Mouse (Mus musculus) midbrain, postnatal 0 days (tissue): ENCODE data around the gene Nkap. TPM values are rescaled to one million over a fixed set of nuclear protein-coding genes. Genes with fewer than 3 reads are reported as not detected.
A peak's percentile ranks its signal among the peaks of the same experiment; 100 is the strongest.

ENCODE experiments used
- ATAC-seq: fragments of 200-750 bp; cut with Nextera tagmentation; 2 replicates; pipeline ENCODE4 v1.8.0; 2017; ENCODE audit warnings: moderate number of reproducible peaks, mild to moderate bottlenecking, moderate TSS enrichment, moderate library complexity; ENCODE audit not compliant: low FRiP score
- DNase-seq: peaks from one replicate; pipeline ENCODE4 v3.0.0-alpha.2; 2015; ENCODE audit warnings: low spot score
- H3K27ac ChIP-seq: fragments of 300-500 bp; sonication (generic); 2 replicates; pipeline ENCODE4 v1.5.1; 2014; ENCODE audit warnings: low read depth, mild to moderate bottlenecking, low read length, mixed read lengths
- H3K27me3 ChIP-seq: fragments of 300-500 bp; sonication (generic); 2 replicates; pipeline ENCODE4 v1.6.1; 2014; ENCODE audit warnings: low read length, control low read depth, mixed read lengths; ENCODE audit not compliant: insufficient read depth
- H3K36me3 ChIP-seq: fragments of 300-500 bp; sonication (generic); 2 replicates; pipeline ENCODE4 v1.6.1; 2014; ENCODE audit warnings: low read length, control low read depth, mixed read lengths; ENCODE audit not compliant: insufficient read depth
- H3K4me1 ChIP-seq: fragments of 300-500 bp; sonication (generic); 2 replicates; pipeline ENCODE4 v1.6.1; 2014; ENCODE audit warnings: mild to moderate bottlenecking, control low read depth, antibody characterized with exemption, low read length, mixed read lengths; ENCODE audit not compliant: insufficient read depth
- H3K4me2 ChIP-seq: fragments of 300-500 bp; sonication (generic); 2 replicates; pipeline ENCODE4 v1.6.1; 2014; ENCODE audit warnings: low read depth, mild to moderate bottlenecking, low read length, mixed read lengths; ENCODE audit not compliant: poor library complexity, severe bottlenecking
- H3K4me3 ChIP-seq: fragments of 300-500 bp; sonication (generic); 2 replicates; pipeline ENCODE4 v1.5.1; 2014; ENCODE audit warnings: low read depth, mild to moderate bottlenecking, low read length, moderate library complexity
- H3K9ac ChIP-seq: fragments of 300-500 bp; sonication (generic); replicated peaks from 2 replicates; pipeline ENCODE4 v1.6.1; 2014; ENCODE audit warnings: mild to moderate bottlenecking, low read length, moderate library complexity, mixed read lengths; ENCODE audit not compliant: poor library complexity, severe bottlenecking
- H3K9me3 ChIP-seq: fragments of 300-500 bp; sonication (generic); 2 replicates; pipeline ENCODE4 v1.6.1; 2016; ENCODE audit warnings: low read length, control low read depth
- CTCF ChIP-seq: IDR thresholded peaks from 2 replicates; pipeline ENCODE4 v1.5.1; 2016; ENCODE audit warnings: antibody characterized with exemption, mild to moderate bottlenecking
- WGBS: fragments of 180-500 bp; shearing (Covaris S2); extraction: QIAGEN DNeasy Blood & Tissue Kit; methylation state at CpG from one replicate; pipeline ENCODE4 v1.1.7; 2014; 5-methylcytosine and 5-hydroxymethylcytosine counted together
- polyA plus RNA-seq: library from polyadenylated mRNA; unstranded; fragments of >200 nt; fragmentation: Nextera tagmentation; extraction: Ambion mirVana; gene quantifications from 2 replicates; pipeline ENCODE4 v1.2.1, GENCODE M21; 2015
- total RNA-seq: library from RNA; depleted of rRNA; stranded (reverse); fragments of >200 nt; gene quantifications from 2 replicates; pipeline ENCODE4 v1.2.3, GENCODE M21; 2014; rRNA removed

The Nkap gene
- total and polyA plus RNA-seq, 2 experiments from 2014 or later = 28.2 to 31.8 TPM

DNA sequence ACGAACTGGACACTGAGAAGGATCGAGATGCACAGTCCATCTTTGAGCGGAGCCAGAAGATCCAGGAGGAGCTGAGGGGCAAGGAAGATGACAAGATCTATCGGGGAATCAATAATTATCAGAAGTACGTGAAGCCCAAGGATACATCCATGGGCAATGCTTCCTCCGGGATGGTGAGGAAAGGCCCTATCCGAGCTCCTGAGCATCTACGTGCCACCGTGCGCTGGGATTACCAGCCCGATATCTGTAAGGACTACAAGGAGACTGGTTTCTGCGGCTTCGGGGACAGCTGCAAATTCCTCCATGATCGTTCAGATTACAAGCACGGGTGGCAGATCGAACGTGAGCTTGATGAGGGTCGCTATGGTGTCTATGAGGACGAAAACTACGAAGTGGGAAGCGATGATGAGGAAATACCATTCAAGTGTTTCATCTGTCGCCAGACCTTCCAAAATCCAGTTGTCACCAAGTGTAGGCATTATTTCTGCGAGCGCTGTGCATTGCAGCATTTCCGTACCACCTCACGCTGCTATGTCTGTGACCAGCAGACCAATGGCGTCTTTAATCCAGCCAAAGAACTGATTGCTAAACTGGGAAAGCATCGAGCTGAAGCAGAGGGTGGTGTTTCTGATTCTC, 65.3 kb downstream of the Nkap start:
- peak overlapping the region; percentile 73 for H3K27ac ChIP-seq
- peak overlapping the region; percentile 51 for H3K4me2 ChIP-seq
- WGBS = 26% methylated on average over 28 of the region's 28 CpGs

GRCm38 (mm10) chrX:37198676-37199075, 72.1 kb downstream of the Nkap start:
- no peak overlapping the region for H3K27ac ChIP-seq
- H3K9ac ChIP-seq = no peak overlapping the region
- DNase-seq (no peak), ATAC-seq (no peak)
- H3K4me1 ChIP-seq = no peaks in the 10 kb centered on the region
- H3K36me3 ChIP-seq = no peaks in the 10 kb centered on the region
- H3K9me3 ChIP-seq = no peaks in the 10 kb centered on the region
- H3K4me2 ChIP-seq = no peak overlapping the region
- H3K27me3 ChIP-seq = no peaks in the 10 kb centered on the region
- 54% methylated on average over 8 of the region's 8 CpGs for WGBS
- no peak overlapping the region for H3K4me3 ChIP-seq
- no peak for TF ChIP-seq CTCF

More for the DNA sequence above, 65.3 kb downstream of the Nkap start:
- Histone ChIP-seq H3K9ac (peak overlapping the region; percentile 60), H3K4me1 (no peaks in the 10 kb centered on the region), H3K4me3 (peak overlapping the region; percentile 43), H3K36me3 (no peaks in the 10 kb centered on the region), H3K27me3 (no peaks in the 10 kb centered on the region), H3K9me3 (no peaks in the 10 kb centered on the region)
- peak; percentile 25 for ATAC-seq
- peak; percentile 11 for DNase-seq
- TF ChIP-seq CTCF = no peak

Other genes starting within 250 kb of the Nkap start
- gene Nkrf, start 223.9 kb upstream of the Nkap start, total RNA-seq = 23.7 and 24.0 TPM in 2 replicates
- gene Nkrf, start 223.9 kb upstream of the Nkap start, polyA plus RNA-seq = 15.4 and 15.5 TPM in 2 replicates
- 81.4 and 137 TPM in 2 replicates for gene Sept6, start 135.0 kb upstream of the Nkap start, total RNA-seq
- 65.1 and 66.2 TPM in 2 replicates for gene Sept6, start 135.0 kb upstream of the Nkap start, polyA plus RNA-seq
- not detected in 2 replicates for gene Sowahd, start 78.0 kb upstream of the Nkap start, total RNA-seq
- 0.16 TPM in 1 of 2 replicates, not detected in the other for gene Sowahd, start 78.0 kb upstream of the Nkap start, polyA plus RNA-seq
- 128 TPM in 2 replicates for gene Rpl39, start 41.4 kb upstream of the Nkap start, total RNA-seq
- 305 and 335 TPM in 2 replicates for gene Rpl39, start 41.4 kb upstream of the Nkap start, polyA plus RNA-seq
- 11.0 and 15.1 TPM in 2 replicates for gene Upf3b, start 16.5 kb upstream of the Nkap start, total RNA-seq
- gene Upf3b, start 16.5 kb upstream of the Nkap start, polyA plus RNA-seq = 21.6 and 27.2 TPM in 2 replicates
- gene Akap14, start 42.0 kb downstream of the Nkap start, total RNA-seq = 0.27 TPM in 1 of 2 replicates, not detected in the other
- 0.54 and 0.56 TPM in 2 replicates for gene Akap14, start 42.0 kb downstream of the Nkap start, polyA plus RNA-seq
- 157 and 172 TPM in 2 replicates for gene Ndufa1, start 64.4 kb downstream of the Nkap start, total RNA-seq
- gene Ndufa1, start 64.4 kb downstream of the Nkap start, polyA plus RNA-seq = 756 and 819 TPM in 2 replicates
- 9.3 and 9.7 TPM in 2 replicates for gene Rnf113a1, start 64.5 kb downstream of the Nkap start, total RNA-seq
- 26.8 and 30.2 TPM in 2 replicates for gene Rnf113a1, start 64.5 kb downstream of the Nkap start, polyA plus RNA-seq
- gene Gm9, start 84.2 kb downstream of the Nkap start, total RNA-seq = not detected in 2 replicates
- gene Gm9, start 84.2 kb downstream of the Nkap start, polyA plus RNA-seq = not detected in 2 replicates
- not detected in 2 replicates for gene Rhox1, start 95.5 kb downstream of the Nkap start, total RNA-seq
- not detected in 2 replicates for gene Rhox1, start 95.5 kb downstream of the Nkap start, polyA plus RNA-seq
- not detected in 2 replicates for gene Rhox2a, start 118.2 kb downstream of the Nkap start, total RNA-seq
- 0.20 TPM in 1 of 2 replicates, not detected in the other for gene Rhox2a, start 118.2 kb downstream of the Nkap start, polyA plus RNA-seq
- not detected in 2 replicates for gene Rhox3a, start 123.1 kb downstream of the Nkap start, total RNA-seq
- not detected in 2 replicates for gene Rhox3a, start 123.1 kb downstream of the Nkap start, polyA plus RNA-seq
- gene Rhox4a, start 138.5 kb downstream of the Nkap start, total RNA-seq = not detected in 2 replicates
- gene Rhox4a, start 138.5 kb downstream of the Nkap start, polyA plus RNA-seq = not detected in 2 replicates